Mouse (Mus musculus): ENCODE measurements around the gene Rbm26. TPM values are rescaled to one million over a fixed set of nuclear protein-coding genes. Genes with fewer than 3 reads are reported as not detected.

Gene Rbm26
- total RNA-seq (2021), result 10 to 100 TPM; 55.3 to 60.5 TPM
- long read RNA-seq, experiment 1, partial matches to known transcripts, result 10 of 24 reads
- long read RNA-seq, experiment 1, other reads (novel, unspliced or antisense), result 12 of 24 reads
- long read RNA-seq, experiment 2, partial matches to known transcripts, result 3 of 15 reads
- long read RNA-seq, experiment 2, other reads (novel, unspliced or antisense), result 9 of 15 reads

GRCm38 (mm10) chr14:105177238-105177693, at the start of gene Rbm26:
Gene Rbm26, minus strand, starts transcription at chr14:105177327.
- DNase-seq (ENCODE audit: low spot score in 2 of 2), result peak; percentile 97 to 98

- no peak for DNase-seq (ENCODE audit: low spot score in 2 of 2)
Measured at GRCm38 (mm10) chr14:105225790-105226189, 48.7 kb upstream of the Rbm26 start.

- DNase-seq (ENCODE audit: low spot score in 2 of 2), result no peak
Measured at GRCm38 (mm10) chr14:105222240-105222639, 45.1 kb upstream of the Rbm26 start.

GRCm38 (mm10) chr14:105219525-105220376, 42.6 kb upstream of the Rbm26 start:
- DNase-seq (ENCODE audit: low spot score in 2 of 2), result no peak

- peak in 1 of 2 experiments; percentile 11 for DNase-seq (ENCODE audit: low spot score in 2 of 2)
Measured at GRCm38 (mm10) chr14:105198401-105198800, 21.3 kb upstream of the Rbm26 start.

- DNase-seq (ENCODE audit: low spot score in 2 of 2), result no peak
Measured at GRCm38 (mm10) chr14:105194682-105195081, 17.6 kb upstream of the Rbm26 start.

GRCm38 (mm10) chr14:105184866-105185265, 7.7 kb upstream of the Rbm26 start:
- DNase-seq (ENCODE audit: low spot score in 2 of 2), result no peak

GRCm38 (mm10) chr14:105182786-105183185, 5.7 kb upstream of the Rbm26 start:
- DNase-seq (ENCODE audit: low spot score in 2 of 2), result no peak

GRCm38 (mm10) chr14:105179733-105180132, 2.6 kb upstream of the Rbm26 start:
- no peak for DNase-seq (ENCODE audit: low spot score in 2 of 2)

GRCm38 (mm10) chr14:105178996-105179395, 1.9 kb upstream of the Rbm26 start:
- no peak for DNase-seq (ENCODE audit: low spot score in 2 of 2)

GRCm38 (mm10) chr14:105176381-105177168, 552 bp downstream of the Rbm26 start:
- DNase-seq (ENCODE audit: low spot score in 2 of 2), result peak; percentile 35 to 57

GRCm38 (mm10) chr14:105167181-105167580, 9.9 kb downstream of the Rbm26 start:
- DNase-seq (ENCODE audit: low spot score in 2 of 2), result no peak

GRCm38 (mm10) chr14:105164793-105165192, 12.3 kb downstream of the Rbm26 start:
- DNase-seq (ENCODE audit: low spot score in 2 of 2), result no peak

- DNase-seq (ENCODE audit: low spot score in 2 of 2), result no peak
Measured at GRCm38 (mm10) chr14:105161334-105161733, 15.8 kb downstream of the Rbm26 start.

GRCm38 (mm10) chr14:105158526-105158925, 18.6 kb downstream of the Rbm26 start:
- no peak for DNase-seq (ENCODE audit: low spot score in 2 of 2)

GRCm38 (mm10) chr14:105134076-105134475, 43.1 kb downstream of the Rbm26 start:
- DNase-seq (ENCODE audit: low spot score in 2 of 2), result no peak

GRCm38 (mm10) chr14:105127715-105128385, 49.3 kb downstream of the Rbm26 start:
- no peak for DNase-seq (ENCODE audit: low spot score in 2 of 2)

- DNase-seq (ENCODE audit: low spot score in 2 of 2), result no peak
Measured at GRCm38 (mm10) chr14:105124513-105124912, 52.6 kb downstream of the Rbm26 start.

- DNase-seq (ENCODE audit: low spot score in 2 of 2), result no peak
Measured at GRCm38 (mm10) chr14:105115402-105115801, 61.7 kb downstream of the Rbm26 start.

- no peak for DNase-seq (ENCODE audit: low spot score in 2 of 2)
Measured at GRCm38 (mm10) chr14:105106252-105106651, 70.9 kb downstream of the Rbm26 start.

GRCm38 (mm10) chr14:105098861-105099260, 78.3 kb downstream of the Rbm26 start:
- no peak for DNase-seq (ENCODE audit: low spot score in 2 of 2)

Data from left cerebral cortex, adult 18-20 months (tissue).